Mouse (Mus musculus) forebrain, embryonic 11.5 days (tissue): ENCODE results near the gene Abi3. TPM values are rescaled to one million over a fixed set of nuclear protein-coding genes. Genes with fewer than 3 reads are reported as not detected.

Source experiments
- ATAC-seq: fragments of 200-750 bp; cut with Nextera tagmentation; replicated peaks from 2 replicates; pipeline ENCODE4 v1.8.0; 2017; ENCODE audit warnings: moderate TSS enrichment; ENCODE audit not compliant: low FRiP score
- DNase-seq: peaks from one replicate; pipeline ENCODE4 v3.0.0-alpha.2; 2017; ENCODE audit warnings: low spot score
- H3K27ac ChIP-seq: fragments of 300-500 bp; sonication (generic); 2 replicates; pipeline ENCODE4 v1.5.1; 2014; ENCODE audit warnings: low read depth, low read length
- H3K27me3 ChIP-seq: fragments of 300-500 bp; sonication (generic); 2 replicates; pipeline ENCODE4 v1.6.1; 2014; ENCODE audit warnings: mild to moderate bottlenecking, low read length, mixed read lengths; ENCODE audit not compliant: control insufficient read depth, insufficient read depth
- H3K36me3 ChIP-seq: fragments of 300-500 bp; sonication (generic); 2 replicates; pipeline ENCODE4 v1.6.1; 2014; ENCODE audit warnings: mild to moderate bottlenecking, low read length, moderate library complexity, mixed read lengths; ENCODE audit not compliant: control insufficient read depth, insufficient read depth
- H3K4me1 ChIP-seq: fragments of 300-500 bp; sonication (generic); replicated peaks from 2 replicates; pipeline ENCODE4 v1.6.1; 2014; ENCODE audit warnings: low read length, mixed read lengths; ENCODE audit not compliant: control insufficient read depth, insufficient read depth
- H3K4me2 ChIP-seq: fragments of 300-500 bp; sonication (generic); 2 replicates; pipeline ENCODE4 v1.6.1; 2014; ENCODE audit warnings: low read depth, mild to moderate bottlenecking, low read length, moderate library complexity, mixed read lengths; ENCODE audit not compliant: severe bottlenecking
- H3K4me3 ChIP-seq: fragments of 300-500 bp; sonication (generic); 2 replicates; pipeline ENCODE4 v1.5.1; 2014; ENCODE audit warnings: low read depth, low read length
- H3K9ac ChIP-seq: fragments of 300-500 bp; sonication (generic); 2 replicates; pipeline ENCODE4 v1.6.1; 2014; ENCODE audit warnings: low read length
- H3K9me3 ChIP-seq: fragments of 300-500 bp; sonication (generic); 2 replicates; pipeline ENCODE4 v1.6.1; 2016; ENCODE audit warnings: low read length, mixed read lengths; ENCODE audit not compliant: control insufficient read depth
- WGBS: fragments of 180-500 bp; shearing (Covaris S2); extraction: QIAGEN DNeasy Blood & Tissue Kit; methylation state at CpG from one replicate; pipeline ENCODE4 v1.1.7; 2014; 5-methylcytosine and 5-hydroxymethylcytosine counted together
- polyA plus RNA-seq: library from polyadenylated mRNA; unstranded; fragments of >200 nt; fragmentation: Nextera tagmentation; extraction: Ambion mirVana; gene quantifications from 2 replicates; pipeline ENCODE4 v1.2.1, GENCODE M21; 2014

The Abi3 gene
- polyA plus RNA-seq, 1 experiment from 2014 or later: 1.1 TPM

DNA sequence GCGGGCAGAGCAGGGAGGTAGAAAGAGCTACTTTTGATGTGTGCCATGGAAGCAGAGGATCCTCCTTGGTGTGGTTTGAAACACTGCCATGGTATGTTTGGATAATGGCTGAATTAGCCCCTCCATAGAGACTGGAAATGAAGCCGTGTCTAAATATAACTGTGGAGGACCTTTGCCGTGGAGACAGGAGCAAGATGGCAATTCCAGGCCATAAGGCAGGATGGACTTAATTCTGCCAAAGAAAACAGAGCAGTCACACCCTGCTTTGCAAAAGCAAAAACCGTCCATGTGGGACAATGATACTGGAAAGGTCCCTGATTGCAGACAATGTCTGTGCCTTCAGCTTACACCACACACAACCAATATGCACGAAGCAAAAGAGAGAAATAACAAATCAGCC is 48.1 kb downstream of the Abi3 start:
- no peak for ATAC-seq
- Histone ChIP-seq H3K27ac (no peak overlapping the region), H3K36me3 (no peaks in the 10 kb centered on the region), H3K4me3 (no peak overlapping the region), H3K4me2 (no peak overlapping the region), H3K9ac (no peak overlapping the region), H3K27me3 (peaks cover 11% of the 10 kb centered on the region), H3K4me1 (peaks cover 7% of the 10 kb centered on the region; the same call in 1 of the 2 replicates), H3K9me3 (no peaks in the 10 kb centered on the region)
- DNase-seq: no peak
- WGBS: 79% methylated on average over 5 of the region's 5 CpGs

DNA sequence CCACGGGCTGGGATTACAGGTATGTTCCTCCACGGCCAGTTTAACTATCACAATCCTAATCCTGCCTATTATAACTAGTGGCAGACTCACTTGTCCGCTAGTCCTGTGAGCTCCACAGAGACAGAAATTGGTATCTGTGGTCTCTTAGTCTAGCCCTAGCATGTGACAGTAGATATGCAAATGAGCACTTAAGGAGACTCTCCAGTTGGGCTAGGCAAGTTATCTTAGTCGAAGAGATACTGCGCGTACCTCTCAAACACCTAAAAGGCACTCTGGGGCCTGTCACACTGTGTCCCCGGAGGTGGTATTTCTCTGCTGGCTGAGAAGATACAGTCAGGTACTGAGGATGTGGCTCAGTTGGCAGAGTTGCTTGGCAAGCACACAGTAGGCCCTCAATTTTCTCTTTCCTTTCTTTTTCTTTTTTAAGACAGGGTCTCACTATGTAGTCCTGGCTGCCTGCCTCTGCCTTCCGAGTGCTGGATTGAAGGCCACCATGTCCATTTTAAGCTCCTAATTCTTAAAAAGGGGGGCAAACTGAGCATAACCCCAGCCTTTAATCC is 49.2 kb downstream of the Abi3 start:
- DNase-seq: no peak
- ATAC-seq: no peak
- no peak overlapping the region for H3K4me3 ChIP-seq
- peaks cover 7% of the 10 kb centered on the region; the same call in 1 of the 2 replicates for H3K4me1 ChIP-seq
- 91% methylated on average over 8 of the region's 8 CpGs for WGBS
- H3K9me3 ChIP-seq: no peaks in the 10 kb centered on the region
- peaks cover 11% of the 10 kb centered on the region for H3K27me3 ChIP-seq
- no peak overlapping the region for H3K4me2 ChIP-seq
- no peak overlapping the region for H3K27ac ChIP-seq
- no peaks in the 10 kb centered on the region for H3K36me3 ChIP-seq
- no peak overlapping the region for H3K9ac ChIP-seq

DNA sequence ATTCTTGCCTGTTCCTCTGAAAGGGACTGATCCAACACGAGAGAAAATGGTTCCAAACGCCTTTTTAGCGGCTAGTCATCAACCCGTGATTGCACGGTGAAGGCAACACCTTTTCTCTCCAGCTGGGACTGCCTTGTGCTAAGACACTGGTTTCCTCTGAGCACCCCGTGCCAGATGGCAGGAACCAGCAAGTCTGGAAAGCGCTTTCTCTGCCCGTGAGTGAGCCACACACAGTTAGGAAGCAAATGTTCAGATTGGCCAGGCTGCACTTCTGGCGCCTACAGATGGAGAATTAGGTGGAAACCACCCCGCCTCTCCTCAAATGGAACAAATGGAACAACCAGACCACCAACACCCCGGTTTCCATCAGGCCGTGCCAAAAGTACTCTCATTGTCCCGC is 50.5 kb downstream of the Abi3 start:
- Histone ChIP-seq H3K27ac (no peak overlapping the region), H3K9ac (no peak overlapping the region), H3K4me1 (peaks cover 7% of the 10 kb centered on the region; the same call in 1 of the 2 replicates), H3K9me3 (no peaks in the 10 kb centered on the region), H3K4me3 (no peak overlapping the region), H3K4me2 (no peak overlapping the region), H3K27me3 (peaks cover 5% of the 10 kb centered on the region), H3K36me3 (no peaks in the 10 kb centered on the region)
- DNase-seq: no peak
- ATAC-seq: no peak
- 91% methylated on average over 13 of the region's 13 CpGs for WGBS

DNA sequence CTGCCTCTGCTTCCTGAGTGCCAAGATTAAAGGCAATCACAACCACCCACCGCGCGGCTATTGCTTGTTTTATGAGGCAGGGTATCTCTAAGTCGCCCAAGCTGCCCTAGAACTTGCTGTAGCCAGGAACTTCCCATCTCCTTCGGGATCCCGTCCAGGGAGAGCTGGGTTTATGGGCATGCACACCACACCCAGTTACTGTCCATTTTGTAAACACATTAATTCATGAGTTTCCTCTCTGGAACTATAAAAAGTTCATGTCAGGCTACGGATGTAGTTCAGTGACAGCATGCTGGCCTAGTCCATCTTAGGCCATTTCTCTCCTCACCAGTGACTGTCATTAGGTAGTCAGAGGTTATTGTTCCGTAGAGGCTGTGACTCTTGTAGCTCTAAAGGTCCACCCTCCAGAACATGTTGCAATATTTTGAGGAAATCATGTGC is 52.8 kb downstream of the Abi3 start:
- WGBS: 88% methylated on average over 8 of the region's 8 CpGs
- H3K4me2 ChIP-seq: no peak overlapping the region
- H3K4me1 ChIP-seq: no peaks in the 10 kb centered on the region
- no peak overlapping the region for H3K4me3 ChIP-seq
- H3K36me3 ChIP-seq: no peaks in the 10 kb centered on the region
- no peak overlapping the region for H3K27ac ChIP-seq
- no peak for ATAC-seq
- no peak overlapping the region for H3K9ac ChIP-seq
- no peak for DNase-seq
- no peaks in the 10 kb centered on the region; the same call in 1 of the 2 replicates for H3K9me3 ChIP-seq
- H3K27me3 ChIP-seq: no peaks in the 10 kb centered on the region

DNA sequence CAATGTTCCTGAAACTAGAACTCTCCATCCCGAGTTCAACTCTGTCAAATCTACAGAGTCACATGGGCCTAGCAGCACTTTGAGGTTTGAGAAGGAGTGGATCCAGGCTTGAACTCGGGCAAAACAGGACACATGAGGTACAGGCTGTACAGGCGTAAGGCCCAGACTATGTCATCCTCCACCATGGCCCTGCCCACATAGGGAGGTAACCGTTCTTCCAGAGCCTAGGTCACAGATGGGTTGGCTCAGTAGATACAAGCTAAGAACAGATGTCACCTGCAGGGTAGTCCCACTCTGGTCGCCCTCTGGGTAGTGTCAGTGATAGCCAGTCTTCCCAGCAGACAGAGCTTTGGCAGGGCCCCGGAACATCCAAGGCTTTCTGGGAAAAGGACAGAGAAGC is 55.8 kb downstream of the Abi3 start:
- Histone ChIP-seq H3K9me3 (no peaks in the 10 kb centered on the region; the same call in 1 of the 2 replicates), H3K4me1 (no peaks in the 10 kb centered on the region), H3K4me3 (no peak overlapping the region), H3K9ac (no peak overlapping the region), H3K36me3 (no peaks in the 10 kb centered on the region), H3K27me3 (no peaks in the 10 kb centered on the region), H3K4me2 (no peak overlapping the region), H3K27ac (no peak overlapping the region)
- 89% methylated on average over 6 of the region's 6 CpGs for WGBS
- ATAC-seq: no peak
- DNase-seq: no peak

DNA sequence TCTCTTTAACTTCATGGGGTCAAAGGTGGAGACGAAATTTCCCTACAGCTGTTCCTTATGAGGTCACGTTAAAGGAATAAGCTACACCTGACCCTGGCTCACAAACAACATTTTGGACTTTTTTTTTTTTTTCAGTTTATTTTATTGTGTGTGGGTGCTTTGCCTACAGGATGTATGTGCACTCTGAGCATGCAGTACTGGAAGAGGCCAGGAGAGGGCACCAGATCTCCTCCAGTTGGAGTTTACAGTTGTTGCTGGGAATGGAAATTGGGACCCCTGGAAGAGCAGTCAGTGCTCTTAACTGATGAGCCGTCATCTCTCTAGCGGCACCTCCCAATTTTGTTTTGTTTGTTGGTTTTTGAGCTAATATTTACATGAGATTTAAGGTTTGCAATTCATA is 56.6 kb downstream of the Abi3 start:
- H3K4me3 ChIP-seq: no peak overlapping the region
- H3K9me3 ChIP-seq: no peaks in the 10 kb centered on the region; the same call in 1 of the 2 replicates
- H3K4me1 ChIP-seq: no peaks in the 10 kb centered on the region
- DNase-seq (no peak), ATAC-seq (no peak)
- no peaks in the 10 kb centered on the region for H3K27me3 ChIP-seq
- H3K36me3 ChIP-seq: no peaks in the 10 kb centered on the region
- 94% methylated on average over 4 of the region's 4 CpGs for WGBS
- no peak overlapping the region for H3K4me2 ChIP-seq
- H3K9ac ChIP-seq: no peak overlapping the region
- H3K27ac ChIP-seq: no peak overlapping the region

DNA sequence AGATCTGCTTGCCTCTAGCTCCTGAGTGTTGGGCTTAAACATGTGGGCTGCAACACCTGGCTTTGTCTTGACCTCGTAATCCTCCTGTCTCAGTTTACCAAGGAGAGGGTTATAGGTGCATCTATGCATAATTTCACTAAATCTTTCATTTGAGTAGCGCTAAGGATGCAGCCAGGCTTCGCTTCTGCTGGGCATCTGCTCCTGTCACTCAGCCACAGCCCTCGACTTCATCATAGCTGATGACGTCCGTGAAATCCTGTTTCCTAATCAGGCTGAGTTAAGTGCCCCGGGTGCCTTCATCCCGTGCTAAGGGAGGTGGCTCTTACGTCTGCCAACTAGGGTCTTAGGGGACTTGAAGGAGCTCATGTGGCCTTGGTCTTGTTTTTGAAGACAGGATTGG is 58.3 kb downstream of the Abi3 start:
- H3K4me2 ChIP-seq: no peak overlapping the region
- H3K27me3 ChIP-seq: no peaks in the 10 kb centered on the region
- ATAC-seq: no peak
- H3K27ac ChIP-seq: no peak overlapping the region
- H3K4me1 ChIP-seq: no peaks in the 10 kb centered on the region
- WGBS: 93% methylated on average over 9 of the region's 9 CpGs
- H3K9me3 ChIP-seq: no peaks in the 10 kb centered on the region; the same call in 1 of the 2 replicates
- no peak overlapping the region for H3K4me3 ChIP-seq
- no peaks in the 10 kb centered on the region for H3K36me3 ChIP-seq
- no peak overlapping the region for H3K9ac ChIP-seq
- DNase-seq: no peak

DNA sequence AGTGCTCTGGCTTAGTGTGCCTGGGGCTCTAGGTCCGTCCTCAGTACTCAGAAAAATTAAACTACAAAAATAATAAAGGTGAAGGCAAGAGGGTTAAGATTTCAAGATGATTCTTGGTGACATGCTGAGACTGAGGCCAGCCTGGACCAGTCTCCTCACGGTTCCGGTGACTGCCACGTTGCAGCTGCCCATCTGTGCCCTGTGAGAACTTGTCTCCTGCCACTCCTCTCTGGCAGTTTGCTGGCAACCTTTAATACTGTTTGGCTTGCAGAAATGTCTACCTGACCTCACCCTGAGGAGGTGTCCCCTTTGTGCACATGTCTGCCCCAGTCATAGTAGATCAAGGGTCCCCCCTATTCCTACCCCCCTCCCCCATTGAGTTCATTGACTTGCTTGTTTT is 58.8 kb downstream of the Abi3 start:
- Histone ChIP-seq H3K36me3 (no peaks in the 10 kb centered on the region), H3K9ac (no peak overlapping the region), H3K9me3 (no peaks in the 10 kb centered on the region; the same call in 1 of the 2 replicates), H3K4me3 (no peak overlapping the region), H3K27ac (no peak overlapping the region), H3K4me2 (no peak overlapping the region), H3K27me3 (no peaks in the 10 kb centered on the region), H3K4me1 (no peaks in the 10 kb centered on the region)
- DNase-seq: no peak
- 78% methylated on average over 4 of the region's 4 CpGs for WGBS
- ATAC-seq: no peak

DNA sequence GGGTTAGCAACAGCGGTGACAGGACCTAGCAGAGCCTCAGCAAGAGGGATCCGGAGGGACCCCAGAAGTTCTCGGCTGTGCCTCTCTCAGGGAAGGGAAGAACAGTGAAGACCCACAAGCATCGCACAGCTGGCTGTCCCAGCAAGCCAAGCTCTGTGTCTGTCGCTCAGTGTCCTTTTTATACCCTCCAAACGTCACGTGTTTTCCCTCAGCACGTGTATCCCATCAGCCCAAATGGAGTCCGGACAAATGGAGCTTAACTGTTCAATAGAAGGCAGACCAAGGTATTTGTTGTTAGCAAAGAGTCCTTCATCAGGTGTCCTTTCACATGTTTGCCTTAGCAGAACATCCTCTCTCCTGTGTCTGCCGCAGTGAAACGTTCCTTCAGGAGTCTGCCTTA is 60.7 kb downstream of the Abi3 start:
- Histone ChIP-seq H3K4me1 (no peaks in the 10 kb centered on the region), H3K9me3 (no peaks in the 10 kb centered on the region; the same call in 1 of the 2 replicates), H3K9ac (no peak overlapping the region), H3K27ac (no peak overlapping the region), H3K4me3 (no peak overlapping the region), H3K36me3 (no peaks in the 10 kb centered on the region), H3K4me2 (no peak overlapping the region), H3K27me3 (no peaks in the 10 kb centered on the region)
- 84% methylated on average over 11 of the region's 11 CpGs for WGBS
- no peak for DNase-seq
- ATAC-seq: no peak
